Mouse (Mus musculus): ENCODE results near the gene Gm12394. TPM values are rescaled to one million over a fixed set of nuclear protein-coding genes. Genes with fewer than 3 reads are reported as not detected.
"Not testable (repeated sequence)": the region's sequence is repeated elsewhere in the genome, so short reads cannot be mapped to it uniquely, and the experiment has no call there.

Gene Gm12394
- under 1 TPM; 0.11 TPM for total RNA-seq (2021)
- long read RNA-seq, experiment 1, partial matches to known transcripts = 0 of 1 reads
- long read RNA-seq, experiment 1, other reads (novel, unspliced or antisense) = 1 of 1 reads
- long read RNA-seq, experiment 2 = 0 reads

DNA sequence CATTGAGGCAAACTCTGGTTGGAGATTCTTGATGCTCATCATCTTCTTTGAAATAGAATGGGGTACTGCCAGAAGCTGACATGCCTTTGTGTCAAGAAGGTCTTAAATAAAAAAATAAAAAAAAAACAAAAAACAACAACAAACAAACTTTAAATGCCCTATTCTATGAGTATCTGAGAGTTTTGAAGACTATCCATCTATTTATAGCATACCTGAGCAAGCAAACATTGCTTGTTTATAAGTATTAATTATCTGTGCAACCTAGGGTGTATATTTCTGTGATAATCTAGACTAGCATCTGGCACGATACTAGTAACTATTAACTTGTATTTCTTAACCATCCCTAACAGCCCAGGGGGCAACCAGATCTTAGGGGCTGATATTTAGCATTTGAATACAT, at the start of gene Gm12394:
Gene Gm12394, minus strand, starts transcription at position 101 of the 400 bp plus-strand sequence.
- DNase-seq (ENCODE audit: low spot score in 2 of 2) = not testable (repeated sequence)

DNA sequence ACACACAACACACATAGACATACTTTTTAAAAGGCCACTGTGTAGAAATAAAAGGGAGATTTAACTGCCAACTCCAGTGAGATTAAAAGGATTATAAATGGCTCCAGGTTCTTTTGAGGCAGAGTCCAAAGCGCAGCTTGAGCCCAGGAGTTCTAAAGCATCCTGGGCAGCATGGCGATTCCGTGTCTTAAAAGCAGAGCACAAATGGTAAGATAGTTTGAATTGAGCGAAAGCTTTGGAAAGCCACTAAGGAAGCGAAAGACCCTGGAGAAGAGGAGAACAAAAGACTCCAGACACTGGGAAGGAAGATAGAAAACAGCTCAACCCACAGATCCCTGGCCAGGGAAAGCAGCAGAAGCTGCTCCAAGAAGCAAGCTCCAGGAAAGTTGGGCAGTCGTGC, 48.4 kb upstream of the Gm12394 start:
- DNase-seq (ENCODE audit: low spot score in 2 of 2) = no peak

DNA sequence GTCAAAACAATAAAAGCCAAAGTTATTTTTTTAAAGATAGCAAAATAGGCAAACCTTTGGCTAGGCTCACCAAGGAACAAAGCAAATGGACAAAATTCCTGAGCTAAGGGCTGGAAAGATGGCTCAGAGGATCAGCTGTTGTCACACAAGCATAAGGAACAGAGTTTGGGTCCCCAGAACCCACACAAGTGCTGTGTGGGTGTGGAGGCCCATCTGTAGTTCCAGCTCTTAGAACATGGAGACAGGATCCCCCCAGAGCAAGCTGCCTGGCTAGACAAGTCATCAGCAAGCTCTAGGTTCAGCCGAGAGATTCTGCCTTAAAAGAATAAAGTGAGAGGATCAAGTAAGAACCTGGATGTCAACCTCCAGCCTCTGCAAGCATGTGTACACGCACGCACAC, 48.0 kb upstream of the Gm12394 start:
- no peak for DNase-seq (ENCODE audit: low spot score in 2 of 2)

DNA sequence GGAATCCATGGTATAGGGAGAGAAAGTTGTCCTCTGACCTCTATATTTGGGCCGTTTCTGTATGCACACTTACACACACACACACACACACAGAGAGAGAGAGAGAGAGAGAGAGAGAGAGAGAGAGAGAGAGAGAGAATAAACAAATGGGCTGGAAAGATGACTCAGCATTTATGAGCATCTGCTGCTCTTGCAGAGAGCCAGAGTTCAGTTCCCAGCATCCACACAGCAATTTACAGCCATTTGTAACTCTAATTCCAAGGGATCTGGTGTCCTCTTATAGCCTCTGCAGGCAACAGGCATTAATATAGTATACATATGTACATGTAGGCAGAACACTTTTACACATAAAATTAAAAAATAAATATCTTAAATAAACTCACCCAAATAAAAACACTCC, 47.4 kb upstream of the Gm12394 start:
- DNase-seq (ENCODE audit: low spot score in 2 of 2) = no peak

DNA sequence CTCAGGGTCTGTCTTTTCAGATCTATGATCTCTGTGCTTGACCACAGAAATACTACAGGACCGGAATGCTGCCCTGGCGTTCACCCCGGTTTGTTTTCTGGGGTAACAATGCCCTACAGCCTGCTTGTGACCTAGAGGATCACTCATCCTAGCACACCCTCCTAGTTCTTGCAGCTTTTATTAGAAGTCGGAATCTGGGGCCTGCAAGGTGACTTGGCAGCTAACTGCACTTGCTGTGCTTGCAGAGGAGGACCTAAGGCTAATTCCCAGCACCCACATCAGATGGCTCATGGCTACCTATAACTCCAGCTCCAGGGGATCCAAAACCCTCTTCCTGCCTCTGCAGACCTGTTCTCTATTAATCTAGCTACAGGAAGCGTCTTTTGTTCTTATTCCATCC, 46.2 kb upstream of the Gm12394 start:
- no peak for DNase-seq (ENCODE audit: low spot score in 2 of 2)

DNA sequence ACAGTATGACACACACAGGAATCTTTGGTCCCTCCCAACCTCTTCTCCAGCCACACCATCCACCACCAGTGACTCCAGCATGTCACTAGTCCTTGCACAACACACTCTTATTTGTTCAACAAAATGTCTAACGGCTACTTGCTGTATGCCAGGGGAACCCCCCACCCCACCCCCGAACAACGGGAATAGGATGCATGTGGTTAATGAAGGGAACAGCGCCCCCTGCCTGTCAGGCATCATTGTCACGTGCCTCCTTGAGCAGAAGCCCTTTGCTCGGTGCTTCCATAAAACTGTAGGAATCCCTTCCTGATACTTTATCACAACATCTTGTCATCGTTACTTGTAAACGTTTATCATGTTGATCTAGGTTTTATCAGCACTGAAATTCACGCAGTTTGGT, 45.6 kb upstream of the Gm12394 start:
- no peak for DNase-seq (ENCODE audit: low spot score in 2 of 2)

DNA sequence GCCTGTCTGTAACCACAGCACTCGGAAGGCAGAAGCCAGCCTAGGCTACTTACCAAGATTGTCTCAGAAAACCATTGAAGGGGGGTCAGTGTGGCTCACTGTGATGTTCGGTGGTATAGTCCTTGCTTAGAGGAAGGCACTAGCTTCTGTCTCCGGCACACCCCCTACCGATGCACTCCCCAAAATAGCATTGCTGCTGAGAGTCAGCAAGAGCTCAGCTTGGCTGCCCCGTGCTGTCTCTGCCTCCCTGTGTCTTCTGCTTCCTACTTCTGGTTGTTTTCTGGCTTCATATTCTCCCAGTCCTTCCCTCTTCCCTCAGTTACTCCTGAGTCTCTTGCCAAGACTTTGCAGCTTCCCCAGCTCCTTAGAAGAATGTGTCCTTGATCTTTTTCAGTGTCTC, 44.3 kb upstream of the Gm12394 start:
- DNase-seq (ENCODE audit: low spot score in 2 of 2) = no peak

DNA sequence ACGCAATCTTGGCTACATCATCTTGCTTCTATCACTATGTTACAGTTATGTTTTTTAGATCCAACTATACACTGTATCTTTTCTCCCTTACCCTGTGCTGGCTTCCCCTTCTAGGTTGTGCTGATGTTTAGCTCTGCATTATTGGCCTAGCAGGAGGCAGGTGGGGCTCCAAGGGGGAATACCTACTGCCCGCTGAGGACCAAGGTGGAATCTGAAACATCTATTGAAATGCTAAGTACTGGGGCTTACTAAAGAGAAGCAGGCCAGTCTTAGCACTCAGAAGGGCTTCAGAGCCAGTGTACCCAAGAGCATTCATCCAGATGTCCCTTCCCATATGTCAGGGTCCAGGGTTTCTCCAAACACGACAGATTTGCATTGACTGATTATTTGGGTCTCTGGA, 42.3 kb upstream of the Gm12394 start:
- no peak for DNase-seq (ENCODE audit: low spot score in 2 of 2)

DNA sequence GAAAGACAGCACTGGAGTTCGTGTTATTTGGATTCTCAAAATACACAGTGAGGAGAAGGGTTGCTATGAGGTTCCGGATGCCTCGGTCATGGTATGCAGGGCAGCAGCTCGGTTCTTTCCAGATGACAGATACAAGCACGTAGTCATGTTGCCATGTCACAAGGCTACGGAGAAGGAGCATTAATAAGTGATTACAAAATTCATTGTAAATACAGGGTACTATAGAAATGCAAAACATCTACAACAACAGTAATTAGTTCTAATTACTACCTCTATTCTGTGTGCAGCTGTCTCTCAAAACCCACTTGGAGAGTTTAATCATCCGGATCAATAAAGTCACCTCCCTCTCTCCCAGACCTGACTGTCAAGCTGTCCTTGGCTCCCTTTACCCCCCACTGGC, 38.5 kb upstream of the Gm12394 start:
- no peak for DNase-seq (ENCODE audit: low spot score in 2 of 2)

DNA sequence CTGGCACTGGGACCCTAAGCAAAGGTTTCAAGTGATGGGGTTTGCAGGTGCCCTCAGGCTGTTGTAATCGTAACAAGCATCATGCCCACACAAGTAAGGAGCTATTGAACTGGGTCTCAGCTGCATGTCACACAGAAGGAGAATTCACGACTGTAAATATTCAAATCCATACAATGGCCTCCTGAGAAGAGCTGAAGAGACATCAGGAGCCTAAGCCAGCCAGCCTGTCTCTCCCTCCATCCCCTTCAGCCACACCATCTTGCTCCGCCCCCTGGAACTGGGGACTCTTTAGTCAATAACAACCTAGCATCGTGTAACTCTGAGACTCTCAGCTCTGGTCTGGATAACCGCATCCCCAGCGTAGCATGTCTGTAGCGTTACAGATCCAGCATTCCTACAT, 34.6 kb upstream of the Gm12394 start:
- no peak for DNase-seq (ENCODE audit: low spot score in 2 of 2)

DNA sequence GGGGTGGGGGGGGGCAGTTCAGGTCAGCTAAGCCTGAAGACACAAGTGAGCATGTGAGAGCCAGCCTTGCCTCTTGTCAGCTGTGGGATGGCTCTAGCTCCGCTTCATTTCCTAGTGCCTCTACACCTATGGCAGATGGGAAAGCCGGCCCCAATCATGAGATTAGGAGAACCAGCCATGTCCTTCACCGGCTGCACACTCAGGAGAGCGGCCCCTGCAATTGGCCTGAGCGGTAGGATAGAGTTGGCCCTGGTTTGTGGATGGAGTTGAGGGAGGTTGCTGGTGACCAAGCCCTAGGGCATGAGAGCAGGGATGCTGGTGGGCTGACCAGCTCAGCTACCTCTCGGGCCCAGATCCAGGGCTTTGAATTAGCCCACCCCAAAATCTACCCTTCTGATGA, 32.2 kb upstream of the Gm12394 start:
- DNase-seq (ENCODE audit: low spot score in 2 of 2) = no peak

DNA sequence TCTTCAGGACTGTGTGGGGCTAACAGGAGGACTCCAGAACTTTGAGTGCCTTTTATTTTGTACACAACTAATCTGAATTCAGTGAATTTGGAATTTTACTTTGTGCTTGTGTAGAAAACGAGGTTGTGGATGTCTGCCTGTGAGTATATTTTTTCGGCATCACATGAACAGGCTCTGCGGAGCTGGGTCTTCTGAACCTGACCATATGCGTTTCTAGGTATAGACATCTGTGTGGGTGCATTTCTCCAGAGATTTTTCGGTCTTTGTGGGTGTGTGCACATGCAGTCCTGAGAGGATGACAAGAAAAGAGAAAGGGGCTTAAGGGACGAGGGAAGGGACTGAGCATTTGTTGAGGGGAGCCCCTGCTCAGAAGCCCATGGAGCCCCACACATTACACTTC, 30.4 kb upstream of the Gm12394 start:
- no peak for DNase-seq (ENCODE audit: low spot score in 2 of 2)

DNA sequence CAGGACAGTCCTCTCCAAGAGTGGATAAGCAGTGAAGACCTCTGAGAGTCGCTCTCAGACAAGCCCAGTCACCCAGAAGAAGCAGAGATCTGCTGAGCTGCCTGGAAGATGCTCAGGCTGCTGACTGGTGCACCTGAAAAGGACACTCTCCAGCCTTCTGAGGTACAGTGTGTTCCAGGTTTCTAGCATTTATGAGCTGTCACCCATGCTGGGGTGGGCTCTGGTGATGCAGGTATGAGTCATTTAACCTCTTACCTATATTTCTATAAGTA, 24.0 kb upstream of the Gm12394 start:
- no peak for DNase-seq (ENCODE audit: low spot score in 2 of 2)

DNA sequence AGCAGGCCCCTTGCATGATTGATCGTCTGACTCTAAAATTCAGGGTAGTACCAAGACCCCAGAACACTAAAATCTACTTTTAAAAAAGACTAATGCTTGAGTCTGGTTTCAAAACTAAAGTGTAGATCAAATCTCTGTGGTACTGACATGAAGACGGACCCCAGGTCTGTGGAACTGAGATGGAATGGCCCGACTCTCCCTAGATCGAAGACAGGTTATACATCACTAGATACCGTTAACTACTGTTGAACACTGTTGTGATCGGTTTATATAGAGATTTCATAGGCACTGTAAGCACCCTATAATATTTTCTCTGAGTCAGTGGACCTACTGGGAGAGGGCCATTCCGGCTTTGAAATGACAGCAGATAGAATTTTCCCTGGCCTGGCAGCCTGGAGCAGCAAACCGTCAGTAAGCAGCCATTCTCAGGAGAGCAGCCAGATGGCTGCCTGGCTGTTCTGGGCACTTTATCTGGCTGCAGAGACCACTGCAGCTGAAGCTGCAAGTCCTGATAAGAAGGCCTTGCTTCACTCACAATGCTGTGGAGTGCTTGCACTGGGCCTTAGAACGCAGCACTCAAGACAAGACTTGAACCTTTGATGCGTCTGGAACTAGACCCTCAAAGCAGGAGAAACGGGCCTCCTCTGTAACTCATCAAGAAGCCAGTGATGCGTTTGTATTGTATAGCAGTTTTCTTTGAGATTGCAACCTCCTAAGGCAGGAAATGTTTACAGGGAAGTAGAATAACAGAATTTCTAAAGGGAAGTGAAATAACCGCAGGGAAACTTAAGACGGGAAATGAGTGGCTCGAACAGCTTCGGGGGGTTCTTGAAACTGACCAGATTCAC, 23.5 kb upstream of the Gm12394 start:
- DNase-seq (ENCODE audit: low spot score in 2 of 2) = no peak

DNA sequence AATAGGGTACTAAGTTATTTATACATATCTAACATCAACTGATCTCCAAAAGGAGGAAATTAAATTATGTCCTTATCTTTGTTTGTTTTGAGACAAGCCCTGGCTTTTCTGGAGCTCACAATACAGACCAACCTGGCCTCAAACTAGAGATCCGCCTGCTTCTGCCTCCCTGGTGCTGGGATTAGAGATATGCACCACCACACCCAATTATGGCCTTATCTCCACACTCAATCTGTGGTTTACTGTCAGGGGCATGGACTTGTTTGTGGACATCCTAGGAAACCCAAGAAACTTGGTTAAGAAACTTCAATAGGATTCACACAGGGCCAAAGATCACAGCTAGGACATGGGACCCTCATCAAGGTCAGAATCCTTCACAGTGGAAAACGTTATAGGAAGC, 21.1 kb upstream of the Gm12394 start:
- no peak for DNase-seq (ENCODE audit: low spot score in 2 of 2)

DNA sequence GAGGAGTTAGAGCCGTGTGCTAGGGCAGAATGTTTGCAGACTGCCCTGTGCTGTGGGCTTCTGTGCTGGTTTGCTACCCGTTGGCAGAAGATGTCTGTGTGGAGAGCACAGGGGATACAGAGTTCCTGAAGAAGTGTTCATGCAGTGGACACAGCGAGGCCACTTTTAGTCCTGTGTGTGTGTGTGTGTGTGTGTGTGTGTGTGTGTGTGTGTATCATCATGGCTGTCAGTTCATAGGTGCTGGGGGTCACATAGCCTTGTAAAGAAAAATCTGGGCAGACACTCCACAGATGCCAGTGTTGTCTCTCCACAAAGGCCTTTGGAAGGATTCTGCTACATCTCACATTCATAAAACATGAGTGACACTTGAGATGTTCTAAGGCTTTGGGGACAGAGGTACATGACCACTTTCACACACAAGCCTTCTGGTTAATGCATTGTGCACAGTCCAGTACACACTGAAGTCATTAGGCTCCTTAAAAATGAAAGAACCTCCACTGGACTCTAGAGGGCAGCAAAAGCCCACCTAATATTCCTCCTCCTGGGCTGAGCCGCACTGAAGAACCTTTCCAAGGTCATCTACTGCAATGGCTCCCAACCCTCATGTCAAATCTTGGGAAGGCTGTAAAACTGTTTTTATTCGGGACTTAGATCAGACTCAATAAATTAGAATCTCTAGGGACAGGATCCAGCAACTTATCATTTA, 20.2 kb upstream of the Gm12394 start:
- no peak for DNase-seq (ENCODE audit: low spot score in 2 of 2)

DNA sequence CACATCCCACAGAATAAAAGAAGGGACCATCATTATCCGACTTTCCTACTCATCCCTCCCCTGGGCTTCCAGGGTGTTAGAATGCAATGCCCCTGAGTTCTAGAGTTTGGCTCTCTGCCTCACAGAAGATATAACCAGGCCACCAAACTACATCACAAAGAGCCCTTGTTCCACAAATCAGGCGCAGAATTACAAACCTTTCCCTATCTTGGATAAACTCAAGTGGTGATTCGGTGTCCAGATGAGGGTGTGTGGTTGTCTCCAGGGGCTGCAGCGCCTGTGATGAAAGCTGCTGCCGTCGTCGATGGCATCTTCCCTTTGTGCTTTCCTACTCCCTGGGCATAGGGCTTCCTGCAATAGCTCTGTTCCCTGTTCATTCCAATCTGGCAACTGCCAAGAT, 17.6 kb upstream of the Gm12394 start, which contains the start of gene Fam205c:
Gene Fam205c, minus strand, starts transcription at position 101 of the 400 bp plus-strand sequence.
- DNase-seq (ENCODE audit: low spot score in 2 of 2) = no peak

DNA sequence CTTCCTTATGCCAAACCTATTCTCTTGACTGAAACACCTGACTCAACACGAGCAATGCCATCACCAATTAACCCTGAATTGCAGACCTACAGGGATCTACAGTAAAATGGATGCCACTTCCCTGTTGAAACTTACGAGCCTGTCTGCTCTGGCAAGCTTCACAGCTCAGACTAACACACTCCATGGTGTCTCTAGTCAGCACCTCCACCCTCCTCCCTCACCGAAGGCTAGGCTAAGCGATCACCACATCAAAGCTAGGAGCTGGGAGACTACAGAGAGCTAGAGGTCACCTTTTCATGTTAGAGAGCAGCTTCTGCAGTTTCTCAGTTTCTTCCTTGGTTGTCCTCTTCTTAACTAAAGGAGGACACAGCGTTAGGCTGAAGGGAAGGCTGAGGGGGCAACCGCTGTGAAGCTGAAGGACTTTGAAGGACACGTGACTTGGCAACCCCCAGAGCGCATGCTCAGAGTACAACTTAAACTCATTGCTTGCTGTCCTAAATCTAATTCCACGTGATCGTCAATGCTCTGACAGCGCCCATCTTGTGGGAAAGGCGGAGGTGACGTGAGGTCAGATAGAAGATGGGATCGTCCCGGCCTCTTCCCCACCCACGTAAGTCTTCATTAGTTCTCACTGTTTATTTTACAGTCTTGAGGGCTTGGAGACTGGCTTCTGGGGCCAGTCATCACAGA, 16.3 kb upstream of the Gm12394 start:
- DNase-seq (ENCODE audit: low spot score in 2 of 2) = no peak

DNA sequence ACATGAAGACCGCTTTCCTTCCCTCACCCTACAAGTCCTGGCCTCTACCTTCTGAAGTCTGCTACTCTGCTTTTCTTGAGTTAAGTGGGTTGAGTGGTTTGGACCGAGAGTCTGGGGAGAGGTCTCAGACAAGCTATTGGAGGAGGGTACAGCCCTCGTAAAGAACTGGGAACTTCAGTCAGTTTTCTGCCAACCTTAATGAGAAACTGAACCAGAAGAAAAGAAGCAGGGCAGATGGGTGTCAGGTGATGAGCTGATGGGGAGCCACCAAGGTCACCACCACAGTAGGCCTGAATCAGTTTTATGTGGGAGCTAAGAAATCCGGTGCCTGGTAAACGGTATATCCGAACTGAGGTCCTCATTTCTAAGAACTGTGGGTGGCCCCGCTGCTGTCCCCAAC, 15.6 kb upstream of the Gm12394 start:
- no peak for DNase-seq (ENCODE audit: low spot score in 2 of 2)

DNA sequence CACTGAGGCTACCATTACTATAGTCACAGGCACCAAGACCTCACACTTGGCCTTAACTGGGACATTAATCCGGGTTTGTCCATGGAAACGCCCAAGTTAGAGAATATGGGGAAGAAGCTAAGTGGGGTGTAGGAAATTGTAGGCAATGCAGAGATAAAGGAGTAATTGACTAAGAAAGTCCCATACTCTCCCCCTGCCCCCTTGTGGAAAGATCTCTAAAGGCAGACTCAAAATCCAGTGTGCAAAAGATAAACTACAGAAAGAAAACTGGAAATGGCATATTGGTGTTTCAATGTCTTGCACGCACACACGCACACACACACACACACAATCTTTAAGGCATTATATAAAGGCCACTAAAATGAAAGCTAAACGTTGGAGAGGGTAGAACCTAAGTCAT, 14.2 kb upstream of the Gm12394 start:
- no peak for DNase-seq (ENCODE audit: low spot score in 2 of 2)

DNA sequence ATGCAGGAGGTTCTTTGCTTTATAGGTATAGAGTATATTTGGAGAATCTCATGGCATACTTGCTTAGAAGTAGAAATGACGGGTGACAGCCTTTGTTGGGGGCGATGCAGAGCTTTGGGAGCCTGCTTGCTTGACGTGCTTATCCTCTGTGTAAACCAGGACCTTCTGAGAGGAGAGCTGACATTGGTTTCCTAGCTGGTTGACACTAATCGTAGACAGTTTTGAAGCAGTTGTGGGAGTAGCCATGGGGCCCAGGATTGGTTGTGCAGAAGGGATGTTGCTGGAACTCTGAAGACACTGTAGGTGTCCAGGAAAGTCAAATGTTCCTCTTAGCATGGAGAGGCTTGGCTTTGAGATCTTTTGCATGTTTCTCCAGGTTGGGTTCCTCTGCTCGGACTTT, 11.6 kb upstream of the Gm12394 start:
- no peak for DNase-seq (ENCODE audit: low spot score in 2 of 2)

DNA sequence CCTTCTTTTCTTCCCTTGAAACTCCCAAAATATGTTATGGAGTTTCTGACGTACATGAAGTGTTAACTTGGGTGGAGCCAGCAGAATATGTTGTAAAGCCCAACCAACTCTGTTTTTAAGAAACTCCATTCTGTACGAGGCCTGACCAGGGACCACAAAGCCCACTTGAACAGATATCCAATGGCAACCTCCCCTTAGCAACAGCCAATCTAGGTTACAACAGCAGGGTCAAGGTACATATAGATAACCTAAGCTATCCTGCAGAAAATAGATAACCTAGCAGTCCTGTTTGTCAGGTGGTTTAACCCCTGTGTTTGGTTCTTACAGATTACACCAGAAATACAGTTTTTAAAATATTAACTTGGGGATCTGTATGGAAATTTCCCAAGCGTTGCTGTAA, 10.8 kb upstream of the Gm12394 start:
- no peak for DNase-seq (ENCODE audit: low spot score in 2 of 2)
